Mouse (Mus musculus) C2C12 (cell line): ENCODE data around the gene Zfp952.

ENCODE experiments used
- CTCF ChIP-seq: IDR thresholded peaks from one replicate; pipeline ENCODE4 v1.5.1; 2011; ENCODE audit not compliant: control insufficient read depth, insufficient read depth, insufficient read length
- MYOD1 ChIP-seq: IDR thresholded peaks from one replicate; pipeline ENCODE4 v1.6.1; 2011; ENCODE audit warnings: low read depth; ENCODE audit not compliant: control insufficient read depth, insufficient read length
- MYOG ChIP-seq: IDR thresholded peaks from one replicate; pipeline ENCODE4 v1.6.1; 2011; ENCODE audit not compliant: control insufficient read depth, insufficient read length; ENCODE audit errors: extremely low read depth
- USF1 ChIP-seq: IDR thresholded peaks from one replicate; pipeline ENCODE4 v1.6.1; 2011; ENCODE audit warnings: low read depth, mild to moderate bottlenecking, control low read depth, moderate library complexity

DNA sequence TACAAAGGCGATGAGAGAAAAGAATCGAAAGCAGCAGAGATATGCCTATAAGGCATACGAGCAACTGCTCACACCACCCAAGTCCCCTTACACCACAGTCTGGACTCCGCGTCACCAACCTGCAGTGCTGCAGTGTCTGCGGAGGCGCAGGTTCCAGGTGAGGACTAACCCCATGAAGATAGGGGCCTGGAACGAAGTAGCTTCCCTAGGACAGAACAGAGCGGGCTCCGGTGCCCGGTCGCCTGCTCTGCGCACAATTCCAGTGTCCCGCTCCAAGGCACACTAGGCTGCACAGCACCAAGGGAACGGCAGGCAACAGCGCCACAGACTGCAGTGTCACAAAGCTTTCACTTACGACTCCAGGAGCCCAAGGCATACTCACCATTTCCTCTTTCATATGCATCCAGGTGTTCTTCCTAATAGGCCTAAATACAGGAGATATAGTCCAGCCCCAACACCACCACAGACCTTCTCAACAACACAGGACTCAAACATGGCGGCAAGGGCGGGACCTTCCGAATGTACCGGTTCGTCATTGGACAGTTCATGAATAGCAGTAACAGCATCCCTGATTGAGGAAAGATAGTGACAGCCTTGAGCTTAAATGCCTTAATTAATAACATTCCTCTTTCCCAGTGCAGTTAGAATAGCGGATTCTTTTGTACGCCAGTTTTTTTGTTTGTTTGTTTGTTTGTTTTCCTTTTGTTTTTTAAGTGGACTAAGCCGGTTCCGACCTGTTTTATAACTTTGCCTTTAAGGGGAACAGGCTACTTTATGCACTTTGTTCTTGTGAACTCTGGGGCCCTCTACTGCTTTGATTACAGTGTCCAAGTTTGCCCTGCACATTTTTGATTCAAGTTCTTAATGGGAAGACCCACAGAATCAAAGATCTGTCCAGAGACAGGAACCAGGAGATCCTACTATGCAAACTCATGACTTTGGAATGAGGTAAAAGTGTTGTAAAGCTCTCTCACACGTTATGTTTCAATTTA lies 40.3 kb downstream of the Zfp952 start, which contains the start of gene Zfp763:
- TF ChIP-seq MYOD1 (no peak), CTCF (no peak), USF1 (no peak), MYOG (no peak)
